Mouse (Mus musculus) midbrain, embryonic 12.5 days (tissue): Measurements from ENCODE around the gene Smim13. TPM values are rescaled to one million over a fixed set of nuclear protein-coding genes. Genes with fewer than 3 reads are reported as not detected.

Source experiments
- ATAC-seq: fragments of 200-750 bp; cut with Nextera tagmentation; 2 replicates; pipeline ENCODE4 v1.8.0; 2017; ENCODE audit warnings: low read depth, moderate TSS enrichment, moderate library complexity; ENCODE audit not compliant: low FRiP score
- H3K27ac ChIP-seq: fragments of 300-500 bp; sonication (generic); replicated peaks from 2 replicates; pipeline ENCODE4 v1.5.1; 2016; ENCODE audit warnings: mild to moderate bottlenecking
- H3K27me3 ChIP-seq: fragments of 300-500 bp; sonication (generic); 2 replicates; pipeline ENCODE4 v1.6.1; 2016; ENCODE audit warnings: mild to moderate bottlenecking
- H3K36me3 ChIP-seq: fragments of 300-500 bp; sonication (generic); 2 replicates; pipeline ENCODE4 v1.6.1; 2016
- H3K4me1 ChIP-seq: fragments of 300-500 bp; sonication (generic); 2 replicates; pipeline ENCODE4 v1.6.1; 2016
- H3K4me2 ChIP-seq: fragments of 300-500 bp; sonication (generic); replicated peaks from 2 replicates; pipeline ENCODE4 v1.6.1; 2016; ENCODE audit warnings: mild to moderate bottlenecking, moderate library complexity
- H3K4me3 ChIP-seq: fragments of 300-500 bp; sonication (generic); 2 replicates; pipeline ENCODE4 v1.5.1; 2016; ENCODE audit warnings: mild to moderate bottlenecking
- H3K9ac ChIP-seq: fragments of 300-500 bp; sonication (generic); replicated peaks from 2 replicates; pipeline ENCODE4 v1.6.1; 2016; ENCODE audit warnings: mild to moderate bottlenecking, moderate library complexity
- H3K9me3 ChIP-seq: fragments of 300-500 bp; sonication (generic); 2 replicates; pipeline ENCODE4 v1.6.1; 2016; ENCODE audit warnings: mild to moderate bottlenecking
- WGBS: fragments of 180-500 bp; shearing (Covaris S2); methylation state at CpG from one replicate; pipeline ENCODE4 v1.1.7; 2016; 5-methylcytosine and 5-hydroxymethylcytosine counted together
- polyA plus RNA-seq: library from polyadenylated mRNA; unstranded; fragments of >200 nt; fragmentation: Nextera tagmentation; extraction: Ambion mirVana; gene quantifications from 2 replicates; pipeline ENCODE4 v1.2.1, GENCODE M21; 2016

The Smim13 gene
- polyA plus RNA-seq, 1 experiment from 2014 or later = 16.5 TPM

- no peaks in the 10 kb centered on the region for H3K27me3 ChIP-seq
- peak overlapping the region; percentile 50 for H3K4me2 ChIP-seq
- 4% methylated on average over 20 of the region's 39 CpGs for WGBS
- H3K36me3 ChIP-seq = no peaks in the 10 kb centered on the region
- peaks cover 21% of the 10 kb centered on the region for H3K4me1 ChIP-seq
- peaks cover 15% of the 10 kb centered on the region; the same call in 1 of the 2 replicates for H3K9me3 ChIP-seq
- H3K9ac ChIP-seq = peak overlapping the region; percentile 77
- H3K4me3 ChIP-seq = peak overlapping the region; percentile 75
- ATAC-seq = peak; percentile 77
- H3K27ac ChIP-seq = peak overlapping the region; percentile 63; the same call in 1 of the 2 replicates
Measured at GRCm38 (mm10) chr13:41219687-41220303, 29.8 kb upstream of the Smim13 start.

- ATAC-seq = peak; percentile 97
- Histone ChIP-seq H3K4me3 (peak within 1 kb of the TSS; percentile 75), H3K27me3 (no peaks in the 10 kb centered on the region), H3K36me3 (no peaks in the 10 kb centered on the region), H3K4me2 (peak within 1 kb of the TSS; percentile 50), H3K9ac (peak within 1 kb of the TSS; percentile 77), H3K9me3 (peaks cover 15% of the 10 kb centered on the region; the same call in 1 of the 2 replicates), H3K4me1 (peaks cover 21% of the 10 kb centered on the region), H3K27ac (peak within 1 kb of the TSS; percentile 63; the same call in 1 of the 2 replicates)
- WGBS = 3% methylated on average over 52 of the region's 77 CpGs
Measured at GRCm38 (mm10) chr13:41220304-41220834, 29.3 kb upstream of the Smim13 start, which contains the start of gene Elovl2. Gene Elovl2 (minus strand): TSS chr13:41220405.

DNA sequence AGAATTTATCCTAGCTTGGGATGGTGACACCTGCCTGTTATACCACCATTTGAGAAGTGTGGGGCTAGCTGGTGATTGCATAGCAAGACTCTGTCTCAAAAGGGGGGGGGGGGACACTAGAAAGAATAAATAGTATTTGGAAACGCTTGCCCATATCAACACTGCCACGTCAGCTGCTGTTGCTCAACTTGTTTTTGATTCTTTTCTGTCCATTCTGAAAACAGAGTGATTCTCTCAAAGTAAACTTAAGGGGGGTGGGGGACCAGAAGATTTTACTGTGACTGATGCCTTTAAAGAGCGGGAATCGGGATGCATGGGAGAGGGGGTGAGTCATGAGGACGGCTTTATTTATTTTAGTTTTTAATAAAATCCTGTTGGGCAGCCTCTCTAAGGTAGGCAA, 23.1 kb upstream of the Smim13 start:
- 85% methylated on average over 5 of the region's 5 CpGs for WGBS
- H3K36me3 ChIP-seq = no peaks in the 10 kb centered on the region
- H3K4me1 ChIP-seq = no peaks in the 10 kb centered on the region
- peaks cover 12% of the 10 kb centered on the region; the same call in 1 of the 2 replicates for H3K9me3 ChIP-seq
- no peak overlapping the region for H3K27ac ChIP-seq
- H3K9ac ChIP-seq = no peak overlapping the region
- no peak overlapping the region for H3K4me2 ChIP-seq
- no peak overlapping the region for H3K4me3 ChIP-seq
- no peaks in the 10 kb centered on the region for H3K27me3 ChIP-seq
- ATAC-seq = no peak

GRCm38 (mm10) chr13:41228060-41228459, 21.6 kb upstream of the Smim13 start:
- 90% methylated on average over 5 of the region's 5 CpGs for WGBS
- Histone ChIP-seq H3K36me3 (no peaks in the 10 kb centered on the region), H3K9ac (no peak overlapping the region), H3K27me3 (no peaks in the 10 kb centered on the region), H3K9me3 (0 out of 2 replicates have a peak, but pooled peaks cover under 1% of the 10 kb centered on the region), H3K4me1 (no peaks in the 10 kb centered on the region), H3K27ac (no peak overlapping the region), H3K4me3 (no peak overlapping the region), H3K4me2 (no peak overlapping the region)
- ATAC-seq = no peak

GRCm38 (mm10) chr13:41230256-41230655, 19.4 kb upstream of the Smim13 start:
- Histone ChIP-seq H3K9ac (no peak overlapping the region), H3K4me1 (no peaks in the 10 kb centered on the region), H3K27ac (no peak overlapping the region), H3K36me3 (no peaks in the 10 kb centered on the region), H3K4me3 (no peak overlapping the region), H3K4me2 (no peak overlapping the region), H3K27me3 (no peaks in the 10 kb centered on the region), H3K9me3 (no peaks in the 10 kb centered on the region)
- 87% methylated on average over 5 of the region's 5 CpGs for WGBS
- no peak for ATAC-seq

GRCm38 (mm10) chr13:41231389-41231983, 18.2 kb upstream of the Smim13 start:
- Histone ChIP-seq H3K9ac (no peak overlapping the region), H3K4me2 (no peak overlapping the region), H3K4me1 (no peaks in the 10 kb centered on the region), H3K9me3 (no peaks in the 10 kb centered on the region), H3K4me3 (no peak overlapping the region), H3K36me3 (no peaks in the 10 kb centered on the region), H3K27ac (no peak overlapping the region), H3K27me3 (no peaks in the 10 kb centered on the region)
- 91% methylated on average over 12 of the region's 12 CpGs for WGBS
- ATAC-seq = no peak

DNA sequence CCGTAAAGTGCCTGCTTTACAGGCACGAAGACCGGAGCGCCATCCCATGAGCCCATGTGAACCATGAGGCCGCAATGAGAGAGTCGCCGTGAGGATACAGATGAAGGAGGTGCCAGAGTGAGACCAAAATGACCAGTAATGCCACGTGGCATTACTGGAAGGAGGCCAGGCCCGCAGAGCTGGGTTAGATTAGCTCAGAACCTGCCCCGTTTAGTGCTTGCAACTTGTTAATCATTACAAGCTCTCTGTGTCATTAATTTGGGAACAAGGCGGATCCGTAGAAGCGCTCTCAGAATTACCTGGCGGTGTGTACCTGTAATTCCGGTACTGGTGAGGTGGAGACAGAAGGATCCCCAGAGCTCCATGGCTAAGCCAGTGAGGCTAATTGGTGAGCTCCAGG, 17.4 kb upstream of the Smim13 start:
- H3K27me3 ChIP-seq = no peaks in the 10 kb centered on the region
- no peak overlapping the region for H3K9ac ChIP-seq
- no peak for ATAC-seq
- H3K9me3 ChIP-seq = no peaks in the 10 kb centered on the region
- H3K4me2 ChIP-seq = no peak overlapping the region
- no peak overlapping the region for H3K4me3 ChIP-seq
- H3K27ac ChIP-seq = no peak overlapping the region
- H3K36me3 ChIP-seq = no peaks in the 10 kb centered on the region
- 95% methylated on average over 15 of the region's 15 CpGs for WGBS
- no peaks in the 10 kb centered on the region for H3K4me1 ChIP-seq

DNA sequence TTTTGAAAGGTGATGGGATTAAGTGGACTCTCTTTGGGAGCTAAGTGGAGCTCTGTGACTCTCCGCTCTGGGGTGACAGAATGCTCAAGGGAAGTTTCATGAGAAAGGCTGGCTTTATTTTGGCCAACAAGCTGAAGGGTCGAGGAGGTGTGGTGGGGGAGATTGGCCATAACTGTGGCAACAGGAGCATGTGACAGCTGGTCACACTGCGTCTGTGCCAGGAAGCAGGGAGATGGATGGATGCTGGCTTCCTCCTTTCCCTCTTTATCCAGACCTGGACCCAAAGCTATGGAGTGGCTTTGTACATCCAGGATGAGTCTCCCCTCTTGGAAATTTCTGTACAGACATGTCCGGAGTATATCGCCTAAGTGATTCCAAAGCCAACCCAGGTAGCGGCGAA, 16.4 kb upstream of the Smim13 start:
- Histone ChIP-seq H3K9me3 (no peaks in the 10 kb centered on the region), H3K27ac (no peak overlapping the region), H3K4me2 (no peak overlapping the region), H3K4me3 (no peak overlapping the region), H3K27me3 (no peaks in the 10 kb centered on the region), H3K4me1 (no peaks in the 10 kb centered on the region), H3K9ac (no peak overlapping the region), H3K36me3 (no peaks in the 10 kb centered on the region)
- no peak for ATAC-seq
- WGBS = 91% methylated on average over 7 of the region's 7 CpGs

GRCm38 (mm10) chr13:41235181-41235580, 14.5 kb upstream of the Smim13 start:
- Histone ChIP-seq H3K27me3 (no peaks in the 10 kb centered on the region), H3K9me3 (no peaks in the 10 kb centered on the region), H3K4me3 (no peak overlapping the region), H3K4me1 (no peaks in the 10 kb centered on the region), H3K36me3 (no peaks in the 10 kb centered on the region), H3K9ac (no peak overlapping the region), H3K27ac (no peak overlapping the region), H3K4me2 (no peak overlapping the region)
- ATAC-seq = no peak
- 90% methylated on average over 6 of the region's 6 CpGs for WGBS

DNA sequence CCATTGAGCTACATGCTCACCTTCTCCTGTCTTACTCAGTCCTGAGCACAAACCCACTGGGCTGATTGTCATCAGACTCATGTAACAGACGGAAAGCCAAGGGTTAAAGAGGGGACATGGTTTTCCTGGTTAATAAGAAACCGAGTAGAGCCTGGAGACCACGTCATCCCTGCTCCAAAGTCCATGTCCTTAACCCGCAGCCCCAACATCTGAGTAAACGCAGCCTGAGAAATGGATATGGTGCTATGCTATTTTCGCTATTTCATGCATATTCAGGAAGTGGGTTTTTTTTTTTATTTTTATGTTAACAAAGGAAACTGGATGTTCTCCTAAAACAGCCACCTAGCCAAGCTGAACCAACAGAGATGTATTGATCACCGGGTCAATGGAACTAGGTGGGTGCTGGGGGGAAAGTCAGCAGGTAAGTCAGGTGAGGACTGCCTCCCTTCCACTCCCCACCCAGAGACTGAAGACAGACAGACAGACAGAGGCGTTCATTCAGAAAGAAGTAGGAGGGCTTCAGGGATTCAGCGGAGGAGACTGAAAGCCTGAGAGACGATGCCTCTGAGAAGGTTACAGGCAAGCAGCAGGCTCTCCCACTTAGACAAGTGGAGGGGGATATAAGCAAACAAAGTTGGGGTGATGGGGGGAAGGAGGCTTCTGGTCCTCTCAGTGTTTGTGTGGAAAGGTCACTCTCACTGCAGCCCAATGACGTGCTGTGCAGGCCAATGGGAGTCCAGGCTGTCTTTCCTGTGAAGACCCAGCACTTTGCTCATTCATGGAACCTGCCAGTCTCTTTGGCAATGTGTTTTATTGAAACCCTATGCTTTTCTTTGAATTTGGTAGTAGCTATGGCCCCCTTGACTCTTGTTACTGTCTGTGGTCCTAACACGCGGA, 13.6 kb upstream of the Smim13 start:
- ATAC-seq = no peak
- Histone ChIP-seq H3K4me1 (no peaks in the 10 kb centered on the region), H3K27ac (no peak overlapping the region), H3K4me3 (no peak overlapping the region), H3K9ac (no peak overlapping the region), H3K27me3 (no peaks in the 10 kb centered on the region), H3K4me2 (no peak overlapping the region), H3K36me3 (no peaks in the 10 kb centered on the region), H3K9me3 (no peaks in the 10 kb centered on the region)
- WGBS = 87% methylated on average over 13 of the region's 13 CpGs

GRCm38 (mm10) chr13:41238035-41238804, 11.4 kb upstream of the Smim13 start:
- WGBS = 79% methylated on average over 10 of the region's 10 CpGs
- Histone ChIP-seq H3K4me1 (no peaks in the 10 kb centered on the region), H3K36me3 (no peaks in the 10 kb centered on the region), H3K27me3 (no peaks in the 10 kb centered on the region), H3K27ac (no peak overlapping the region), H3K9me3 (no peaks in the 10 kb centered on the region), H3K4me3 (no peak overlapping the region), H3K4me2 (no peak overlapping the region), H3K9ac (no peak overlapping the region)
- no peak for ATAC-seq
